Mouse (Mus musculus) embryo, embryonic 11.5 days (tissue): Measurements from ENCODE around the gene Calm3.

ENCODE experiments used
- DNase-seq: peaks from one replicate; pipeline ENCODE4 v3.0.0-alpha.2; 2012; ENCODE audit warnings: low read depth, low spot score

The Calm3 gene

DNA sequence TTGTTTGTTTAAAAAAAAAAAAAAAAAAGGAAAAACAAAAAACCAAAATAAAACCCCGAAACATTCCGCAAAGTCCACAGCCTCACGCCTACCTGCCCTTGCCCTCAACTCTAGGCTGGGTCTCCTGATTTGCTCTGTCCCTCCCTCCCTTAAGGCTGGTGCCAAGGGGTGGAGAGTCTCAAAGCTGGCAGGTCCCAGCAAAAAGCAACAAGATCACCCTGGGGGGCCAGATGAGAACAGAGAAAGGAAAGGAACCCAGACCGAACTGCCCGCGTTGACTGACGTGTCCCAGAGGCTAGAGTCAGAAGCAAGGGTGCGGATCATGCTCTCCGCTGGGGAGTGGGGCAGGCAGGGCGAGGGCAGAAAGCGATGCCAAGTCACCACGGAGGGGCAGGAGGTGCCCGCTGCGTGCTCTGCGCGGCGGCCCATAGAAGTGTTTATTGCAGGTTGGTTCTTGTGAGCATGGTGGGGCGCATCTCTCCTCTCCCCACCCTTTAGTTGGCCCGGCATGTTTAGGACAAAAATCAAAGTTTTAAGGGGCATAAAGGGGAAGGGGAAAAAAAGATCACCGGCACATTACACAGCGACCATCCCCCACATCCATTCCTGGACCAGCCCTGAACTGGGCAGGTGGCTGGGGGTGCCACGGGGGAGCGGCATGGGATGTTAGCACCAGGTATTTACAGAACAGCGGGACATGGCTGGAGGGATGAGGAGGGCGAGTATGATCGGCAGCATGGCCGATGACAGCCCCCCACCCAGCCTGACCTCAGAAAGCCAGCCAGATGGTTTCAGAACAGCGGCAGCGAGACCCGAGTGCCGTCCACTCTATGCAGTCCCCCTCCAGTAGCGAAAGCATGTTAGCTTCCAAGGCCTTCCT, 8.2 kb downstream of the Calm3 start:
- no peak for DNase-seq

DNA sequence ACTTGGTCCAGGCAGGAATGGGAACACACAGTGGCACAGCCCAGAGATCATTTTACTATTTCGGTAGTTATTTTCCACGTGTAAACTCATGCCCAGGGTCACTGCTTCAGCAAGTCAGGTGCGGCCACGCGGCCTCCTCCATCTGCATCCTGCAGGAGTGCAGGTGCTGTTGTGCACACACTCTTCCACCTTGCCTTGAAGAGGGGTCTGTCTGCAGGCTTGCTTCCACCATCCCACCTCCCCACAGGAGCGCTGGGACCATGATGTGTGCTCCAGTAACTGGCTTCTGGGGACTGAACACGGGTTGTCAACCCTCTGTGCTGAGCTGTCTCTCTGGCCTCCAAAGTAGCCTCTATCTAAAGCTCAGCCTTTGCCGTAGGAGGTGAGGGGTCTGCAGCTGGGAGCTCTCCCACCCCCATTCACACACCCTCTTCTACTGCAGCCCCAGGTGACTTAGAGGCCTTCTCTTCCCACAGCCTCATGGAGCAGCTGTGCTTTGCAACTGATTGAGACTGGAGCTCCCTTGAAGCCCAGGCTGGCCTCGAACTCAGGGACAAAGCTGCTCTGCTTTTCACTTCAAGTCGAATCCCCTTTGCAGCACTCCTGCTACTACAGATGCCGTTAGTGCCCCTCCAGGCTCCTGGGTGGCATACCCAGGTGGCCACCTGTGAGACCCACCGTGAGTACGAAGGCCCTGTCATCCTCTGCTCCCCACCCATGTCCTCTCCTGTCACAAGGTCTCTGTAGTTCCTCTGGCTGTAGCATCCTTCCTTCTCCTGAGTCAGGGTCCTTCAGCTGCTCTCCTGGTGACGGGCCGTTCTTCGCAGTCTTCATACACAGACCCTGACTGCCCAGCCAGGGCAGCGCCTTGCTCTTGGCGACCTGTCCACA, 9.2 kb downstream of the Calm3 start:
- DNase-seq: no peak

DNA sequence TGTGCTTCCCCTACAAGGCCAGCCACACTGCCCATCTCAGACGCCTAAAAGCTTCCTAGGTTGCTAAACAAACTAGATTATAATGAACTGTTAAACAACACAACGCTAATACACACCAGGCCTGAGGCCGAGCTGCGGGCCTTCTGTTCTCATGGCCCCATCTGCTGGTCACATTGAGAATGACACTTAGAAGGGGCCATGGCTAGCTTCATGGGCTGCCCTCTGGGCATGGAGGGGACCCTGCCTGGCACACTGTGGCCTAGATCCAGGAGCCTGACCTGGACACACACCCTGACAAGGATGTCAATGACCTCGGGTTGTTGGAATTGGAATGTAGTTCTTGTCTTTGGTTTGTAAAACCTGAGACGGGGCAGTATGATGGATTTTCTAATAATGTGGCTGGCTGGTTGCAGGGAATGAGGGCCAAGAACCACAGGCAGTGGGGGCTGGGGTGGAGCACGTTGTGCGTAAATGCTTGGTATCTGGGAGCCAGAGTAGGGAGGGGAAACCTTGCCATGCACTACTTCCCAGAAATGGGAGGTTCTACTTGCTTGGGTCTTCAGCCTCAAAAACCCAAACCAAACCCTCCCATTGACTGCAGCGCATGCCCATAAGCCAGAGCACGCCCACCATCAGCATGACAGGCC, 10.0 kb downstream of the Calm3 start:
- DNase-seq: no peak

DNA sequence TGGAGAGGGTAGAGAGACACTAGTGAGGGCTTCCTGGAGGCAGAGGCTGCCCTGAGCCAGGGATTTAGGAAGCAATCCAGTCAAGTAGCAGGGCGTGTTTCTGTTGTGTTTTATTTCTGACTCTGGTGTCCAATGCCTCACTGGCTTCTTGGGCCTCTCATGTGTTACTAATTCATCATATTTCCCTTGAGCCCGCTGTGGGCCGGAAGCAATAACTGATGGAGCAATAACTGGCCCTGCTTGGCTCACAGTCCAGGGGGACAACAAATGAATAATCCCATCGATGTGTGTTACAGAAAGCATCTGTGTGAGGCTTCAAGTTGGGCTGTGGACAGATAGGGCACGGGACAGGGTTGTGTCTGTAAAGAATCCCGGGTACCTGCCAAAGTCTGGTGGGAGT, 11.6 kb downstream of the Calm3 start:
- no peak for DNase-seq

DNA sequence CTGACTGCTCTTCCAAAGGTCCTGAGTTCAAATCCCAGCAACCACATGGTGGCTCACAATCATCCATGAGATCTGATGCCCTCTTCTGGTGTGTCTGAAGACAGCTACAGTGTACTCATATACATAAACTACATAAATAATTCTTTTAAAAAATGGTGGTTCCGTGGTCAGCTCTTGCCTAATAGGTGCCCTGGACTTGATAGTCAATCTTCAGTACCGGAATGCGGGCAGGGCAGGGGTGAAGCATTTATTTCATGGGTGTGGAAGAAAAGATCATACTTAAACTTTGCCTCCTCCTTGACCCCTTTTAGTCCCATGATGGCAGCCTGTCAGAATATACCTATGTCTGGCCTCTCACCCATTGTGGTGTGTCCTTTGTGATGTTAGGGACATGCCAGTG, 12.0 kb downstream of the Calm3 start:
- no peak for DNase-seq

DNA sequence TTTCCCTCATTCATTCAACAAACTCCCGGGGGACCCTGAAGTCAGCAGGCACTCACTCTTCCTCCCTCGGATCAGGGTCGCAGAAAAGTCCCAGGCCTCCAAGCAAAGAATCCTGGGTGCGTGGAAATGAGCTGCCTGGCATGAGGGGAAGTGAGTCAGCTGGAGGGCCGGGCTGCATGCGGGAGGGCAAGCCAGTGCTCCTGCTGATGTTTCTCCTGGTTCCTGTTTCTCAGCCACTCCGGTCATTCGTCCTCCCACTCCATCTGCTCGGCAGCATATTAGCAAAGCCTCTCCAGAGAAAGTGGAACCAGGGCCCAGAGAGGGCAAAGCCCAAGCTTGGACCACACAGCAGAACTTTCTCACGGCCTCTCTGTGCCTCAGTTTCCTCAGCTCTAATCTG, 14.0 kb downstream of the Calm3 start:
- no peak for DNase-seq

DNA sequence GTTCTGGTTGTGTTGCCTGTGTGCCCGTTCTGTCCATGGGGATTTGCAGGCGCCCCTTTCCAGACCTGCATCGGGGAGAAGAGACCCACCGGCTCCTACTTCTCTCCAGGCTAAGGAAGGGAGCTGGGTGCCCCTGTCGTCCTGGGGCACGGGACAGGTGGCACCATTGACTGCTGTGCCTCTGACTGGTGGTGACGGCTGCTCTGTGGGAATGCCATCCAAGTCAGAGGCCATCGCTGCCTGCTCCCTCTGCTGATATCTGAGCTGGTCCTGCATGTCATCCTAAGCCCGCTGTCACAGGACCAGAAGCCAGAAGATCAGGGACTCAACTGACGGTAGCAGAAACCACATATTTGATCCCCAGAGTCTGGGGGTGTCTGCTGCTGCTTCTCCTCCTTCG, 15.1 kb downstream of the Calm3 start:
- DNase-seq: no peak

DNA sequence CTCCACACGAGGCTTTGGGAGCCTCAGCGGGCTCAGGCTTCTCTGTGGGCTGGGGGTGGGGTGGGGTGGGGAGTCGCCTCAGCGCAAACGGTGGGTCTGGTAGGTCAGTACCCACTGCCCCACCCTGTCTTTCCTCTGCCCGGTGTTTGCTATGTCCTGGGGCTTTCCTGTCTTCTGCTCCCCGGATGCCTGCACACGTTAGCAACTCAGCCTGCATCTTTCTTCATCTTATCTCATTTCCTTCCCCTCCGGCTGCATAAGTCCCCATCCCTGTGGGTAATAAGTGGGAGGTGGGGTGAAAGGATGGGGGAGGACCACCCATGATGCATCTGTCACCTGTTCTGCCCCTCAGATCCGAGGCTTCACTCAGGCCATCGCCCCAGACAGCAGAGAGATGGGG, 15.5 kb downstream of the Calm3 start:
- no peak for DNase-seq

DNA sequence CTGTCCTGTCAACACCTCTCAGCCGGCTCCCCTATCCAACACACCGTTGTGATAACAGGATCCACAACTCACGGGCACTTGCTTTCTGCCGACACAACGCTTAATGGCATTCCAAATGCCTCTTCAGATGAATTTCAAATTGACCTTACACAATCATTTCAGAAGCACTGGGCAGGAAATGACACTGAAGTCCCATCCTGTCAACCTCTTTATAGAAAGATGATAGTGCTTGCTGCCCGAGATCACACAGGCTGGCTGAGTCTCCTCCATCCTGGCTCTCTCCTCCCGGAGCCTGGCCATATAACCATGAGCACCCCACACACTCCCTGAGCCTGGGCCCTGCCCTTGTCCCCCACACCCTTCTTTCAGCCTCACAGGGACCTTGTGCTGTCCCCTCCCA, 16.1 kb downstream of the Calm3 start:
- DNase-seq: no peak

DNA sequence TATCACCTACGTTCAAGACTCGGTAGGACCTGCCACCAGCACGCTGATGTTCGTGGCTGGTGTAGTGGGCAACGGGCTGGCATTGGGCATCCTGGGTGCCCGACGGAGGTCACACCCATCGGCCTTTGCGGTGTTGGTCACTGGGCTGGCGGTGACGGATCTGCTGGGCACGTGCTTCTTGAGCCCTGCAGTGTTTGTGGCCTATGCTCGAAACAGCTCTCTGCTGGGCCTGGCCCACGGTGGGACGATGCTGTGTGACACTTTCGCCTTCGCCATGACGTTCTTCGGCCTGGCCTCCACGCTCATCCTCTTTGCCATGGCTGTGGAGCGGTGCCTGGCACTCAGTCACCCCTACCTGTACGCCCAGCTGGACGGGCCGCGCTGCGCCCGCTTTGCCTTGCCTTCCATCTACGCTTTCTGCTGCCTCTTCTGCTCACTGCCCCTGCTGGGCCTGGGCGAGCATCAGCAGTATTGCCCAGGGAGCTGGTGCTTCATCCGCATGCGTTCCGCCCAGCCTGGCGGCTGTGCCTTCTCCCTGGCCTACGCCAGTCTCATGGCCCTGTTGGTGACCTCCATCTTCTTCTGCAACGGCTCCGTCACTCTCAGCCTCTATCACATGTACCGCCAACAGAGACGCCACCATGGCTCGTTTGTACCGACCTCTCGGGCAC, 16.9 kb downstream of the Calm3 start:
- no peak for DNase-seq

DNA sequence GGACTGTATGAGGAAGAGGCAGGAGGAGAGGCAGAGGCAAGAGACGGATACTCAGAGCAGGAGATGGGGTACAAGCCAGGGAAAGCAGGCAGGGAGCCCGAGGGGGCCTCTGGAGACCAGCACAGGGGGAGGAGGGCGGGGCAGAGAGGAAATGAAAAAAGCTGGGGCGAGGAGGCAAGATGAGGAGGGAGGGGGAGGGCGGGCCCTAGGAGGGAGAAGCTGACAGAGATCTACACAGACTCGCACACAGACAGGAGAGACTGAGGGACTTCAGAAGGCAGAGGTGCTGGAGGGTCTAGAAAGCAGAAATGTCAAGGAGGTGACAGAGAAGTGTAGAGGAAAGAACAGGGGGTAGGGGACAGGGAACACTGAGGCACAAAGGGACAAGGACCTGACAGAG, 17.6 kb downstream of the Calm3 start, which contains the start of gene Ptgir:
Gene Ptgir (plus strand): TSS at position 210 of the 400 bp plus-strand sequence.
- DNase-seq: no peak

DNA sequence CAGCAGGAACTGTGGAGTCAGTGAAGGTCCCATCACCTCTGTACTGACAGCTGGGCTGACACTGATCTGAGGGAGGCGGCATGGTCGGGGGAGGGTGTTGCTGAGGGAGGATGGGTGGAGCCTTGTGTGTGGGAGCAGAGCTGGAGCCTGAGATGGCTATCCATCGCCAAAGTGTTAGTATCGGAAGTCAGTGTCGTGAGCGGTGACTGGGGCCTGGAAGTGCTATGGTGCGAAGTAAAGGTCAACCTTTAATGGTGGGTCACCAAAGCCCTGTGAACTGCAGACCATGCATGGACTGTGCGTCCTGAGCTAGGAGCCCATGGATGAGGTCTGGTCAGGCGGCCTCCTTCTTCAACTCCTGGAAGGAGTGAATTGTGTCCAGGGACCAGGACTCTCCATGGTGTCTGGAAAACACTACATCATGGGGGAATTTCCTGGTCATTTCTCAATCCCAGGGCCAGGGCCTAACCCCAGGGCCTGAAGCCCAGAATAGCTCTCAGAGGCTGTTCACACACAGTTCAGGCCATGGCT, 18.4 kb downstream of the Calm3 start:
- no peak for DNase-seq

DNA sequence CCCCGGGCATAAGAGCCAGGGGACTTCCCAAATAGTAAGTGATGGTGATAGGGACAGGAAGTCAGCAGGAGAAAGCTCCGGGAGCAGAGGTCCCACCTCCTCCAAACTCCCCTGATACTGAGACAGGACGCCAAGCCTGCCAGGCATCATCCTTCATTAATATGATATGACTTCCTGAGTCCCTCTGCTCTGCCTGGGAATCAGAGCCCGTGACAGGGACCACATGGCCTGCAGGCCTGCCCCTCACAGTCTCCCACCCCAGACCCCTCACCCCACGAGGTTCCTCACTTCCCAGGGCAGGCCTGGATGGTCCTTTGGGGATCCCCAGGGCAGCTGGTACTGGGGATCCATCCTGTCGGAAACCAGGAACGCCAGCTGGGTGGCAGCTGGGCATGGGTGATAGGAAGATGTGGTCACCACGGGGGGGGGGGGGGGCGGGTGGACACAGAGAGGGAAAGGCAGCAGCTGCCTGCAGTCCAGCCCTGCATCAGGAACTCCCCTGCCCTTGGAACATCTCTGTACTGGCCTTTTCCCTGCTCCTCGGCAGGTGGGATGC, 19.7 kb downstream of the Calm3 start:
- DNase-seq: no peak

DNA sequence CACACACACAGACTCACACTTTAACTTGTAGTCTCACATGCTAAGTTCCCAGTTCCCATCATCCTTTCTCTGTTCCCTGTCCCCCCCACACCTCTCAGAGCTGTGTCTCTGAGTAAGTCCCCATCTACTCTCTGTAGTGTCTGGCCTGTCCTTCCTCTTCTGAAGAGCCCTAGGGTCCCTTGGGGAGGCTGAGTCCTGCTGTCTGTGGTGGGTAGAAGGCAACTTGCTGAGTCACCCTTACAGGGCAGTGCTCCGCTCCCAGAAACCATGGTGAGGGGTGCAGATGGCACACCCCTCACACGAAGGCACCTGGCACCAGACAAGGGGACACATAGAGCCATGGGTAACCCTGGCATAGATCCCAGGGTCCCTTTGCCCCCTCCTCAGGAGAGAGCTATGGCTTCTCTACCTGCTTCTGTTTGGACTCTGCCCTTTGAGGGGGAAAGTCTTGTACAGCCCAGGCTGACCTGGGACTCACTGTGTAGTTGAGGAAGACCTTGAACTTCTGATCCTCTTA, 20.4 kb downstream of the Calm3 start:
- DNase-seq: no peak

DNA sequence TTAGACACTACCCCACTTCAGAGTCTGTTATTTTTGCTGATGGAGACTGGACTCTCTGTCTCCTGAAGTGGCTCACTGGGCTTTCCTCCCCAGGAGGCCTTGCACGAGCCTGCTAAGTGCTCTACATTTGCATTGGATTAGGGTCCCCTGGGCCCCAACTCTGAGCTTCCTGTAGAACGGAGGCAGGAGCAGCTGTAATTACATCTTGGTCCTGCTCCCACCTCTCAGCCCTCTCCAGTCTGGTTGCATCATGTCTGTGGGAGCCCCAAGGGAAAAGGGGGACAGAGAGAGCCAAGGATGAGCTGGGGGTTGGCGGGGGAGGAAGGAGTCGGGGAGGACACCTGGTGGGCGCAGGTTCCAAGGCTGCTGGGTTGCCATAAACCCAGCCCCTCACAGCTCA, 23.4 kb downstream of the Calm3 start:
- DNase-seq: no peak

DNA sequence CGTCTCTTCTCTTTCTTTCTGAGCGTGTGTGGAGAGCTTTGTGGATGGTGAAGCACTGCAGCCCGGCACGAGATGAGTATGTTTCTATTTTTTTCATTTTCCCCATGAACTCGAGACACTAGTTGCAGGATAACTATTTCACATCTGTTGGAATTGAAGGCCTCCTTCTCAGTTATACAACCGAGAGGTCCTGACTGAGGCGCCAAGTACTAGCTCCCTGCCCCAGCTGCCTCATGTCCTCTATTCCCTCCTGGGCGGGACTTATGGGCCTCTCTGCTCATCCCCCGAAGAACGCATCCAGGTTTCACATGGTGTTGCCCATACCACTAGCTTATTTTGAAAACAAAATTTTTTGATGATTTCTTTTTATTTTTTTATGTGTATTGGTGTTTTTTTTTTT, 28.4 kb downstream of the Calm3 start:
- no peak for DNase-seq

DNA sequence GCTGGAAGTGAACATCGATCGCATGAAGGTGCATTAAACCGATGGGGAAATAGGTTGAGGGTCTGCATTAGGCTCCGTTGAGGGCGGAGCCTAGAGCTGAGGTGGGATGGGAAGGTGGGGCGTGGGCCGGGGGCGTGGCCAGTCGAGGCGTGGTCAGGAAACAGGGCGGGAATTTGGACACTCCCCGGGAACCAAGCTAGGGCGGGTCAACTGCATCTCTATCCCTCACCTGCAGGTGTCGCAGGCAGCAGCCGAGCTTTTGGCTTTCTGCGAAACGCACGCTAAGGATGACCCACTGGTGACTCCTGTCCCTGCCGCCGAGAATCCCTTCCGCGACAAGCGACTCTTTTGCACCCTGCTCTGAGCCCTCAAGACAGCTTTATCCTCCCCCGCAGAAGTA, 28.9 kb downstream of the Calm3 start:
- DNase-seq: peak; percentile 66

DNA sequence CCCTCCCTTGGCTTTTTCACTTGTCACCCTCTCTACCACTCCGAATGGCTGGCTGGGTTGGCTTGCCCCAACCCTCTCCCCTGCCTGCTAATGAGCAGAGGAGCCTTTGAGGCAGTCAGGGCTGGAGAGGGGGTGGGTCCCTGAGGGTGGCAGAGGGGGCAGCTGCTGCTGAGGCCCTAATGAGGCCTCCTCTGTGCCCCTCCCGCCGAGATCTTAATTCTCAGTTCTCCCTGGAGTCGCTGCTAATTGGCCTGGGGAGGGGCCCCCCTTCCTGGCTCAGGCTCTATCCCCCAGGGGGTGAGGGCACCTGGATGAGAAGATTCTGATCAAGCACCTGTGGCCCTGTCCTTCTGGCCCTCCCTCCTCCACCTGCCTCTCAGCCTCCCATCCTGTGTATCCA, 29.6 kb downstream of the Calm3 start:
- DNase-seq: no peak

DNA sequence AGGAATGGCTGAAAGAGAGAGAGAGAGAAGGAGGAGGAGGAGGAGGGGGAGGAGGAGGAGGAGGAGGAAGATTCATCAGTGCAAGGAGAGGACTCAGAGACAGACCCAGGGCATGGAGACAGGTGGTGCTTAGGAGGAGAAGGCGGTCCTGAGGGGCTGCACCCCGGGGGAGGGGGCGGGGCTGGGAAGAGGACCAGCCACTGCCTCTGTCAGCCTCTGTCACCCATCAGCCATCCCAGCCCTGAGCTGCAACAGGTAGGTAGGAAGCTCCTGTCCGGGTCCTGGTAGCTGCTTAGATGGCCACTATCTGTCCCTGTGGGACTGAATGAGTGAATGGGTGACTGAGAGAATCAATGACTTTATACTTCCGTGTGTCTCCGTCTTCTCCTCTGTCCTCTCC, 30.3 kb downstream of the Calm3 start:
- DNase-seq: no peak

DNA sequence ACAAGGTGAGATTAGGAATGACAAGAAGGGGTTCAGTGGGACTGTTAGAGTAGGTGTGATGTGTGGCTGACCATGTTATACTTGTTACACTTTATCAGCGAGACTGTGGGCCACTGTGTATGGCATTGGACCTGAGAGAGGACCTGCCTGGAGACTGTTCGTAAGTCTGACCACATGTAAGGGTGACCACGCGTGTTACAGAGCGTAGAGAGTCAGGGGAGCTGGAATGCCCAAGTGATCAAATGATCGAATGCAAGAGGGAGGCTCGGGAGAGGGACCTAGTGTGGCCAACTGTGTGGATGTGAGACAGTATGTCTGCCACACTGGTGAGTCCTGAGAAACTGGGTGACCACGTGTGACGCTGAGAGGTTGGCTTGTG, 31.6 kb downstream of the Calm3 start:
- DNase-seq: no peak
